9 mouse cellular contexts compared by ENCODE assay signal in the genomic region with DNA sequence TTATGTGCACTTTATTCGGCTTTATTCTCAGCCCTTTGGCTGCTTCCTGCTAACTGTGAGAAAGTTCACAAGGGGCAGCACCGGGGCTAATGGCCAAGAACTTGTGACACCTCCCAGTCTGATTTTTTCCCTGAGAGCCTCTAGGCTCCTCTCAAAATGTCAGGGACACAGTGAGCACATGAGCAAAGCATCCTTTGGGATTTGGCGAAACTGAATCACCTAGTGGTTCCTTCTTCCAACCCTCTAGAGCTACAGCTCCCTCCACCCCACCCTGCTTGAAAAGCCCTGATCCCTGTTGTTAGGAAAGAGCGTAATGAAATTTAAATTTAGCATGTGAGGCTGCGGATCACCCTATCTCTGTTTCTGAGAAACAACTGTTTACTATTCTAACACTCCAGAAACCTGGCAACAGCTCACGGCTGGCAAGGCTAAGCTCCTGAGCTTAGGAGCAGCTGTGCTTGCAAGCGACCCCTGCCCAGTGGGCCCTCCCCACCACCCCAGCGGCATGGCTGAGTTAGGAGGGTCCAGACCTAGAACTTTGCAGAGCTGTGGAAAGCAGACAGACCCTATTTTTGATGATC. TPM values are rescaled to one million over a fixed set of nuclear protein-coding genes. Genes with fewer than 3 reads are reported as not detected.
A peak's percentile ranks its signal among the peaks of the same experiment; 100 is the strongest.
DNase-seq lines count a peak whose midpoint lies in the region; ATAC-seq lines count a peak whose summit lies in the region.
"Had no signal": no experiment of that assay in that cellular context is flagged by ENCODE, and none has a peak within 500 bp of the region (broad histone marks: within the 10 kb centered on the region; RNA-seq: fewer than 3 reads in every experiment).

No protein-coding gene starts in this region.

- H3K4me3 ChIP-seq in forebrain, embryonic 16.5 days (replicated peaks; ENCODE audit: low read length) = no peak overlapping the region
- H3K4me3 ChIP-seq in forebrain, embryonic 14.5 days (ENCODE audit: low read depth, low read length) = no peak overlapping the region
- H3K4me3 ChIP-seq in kidney, embryonic 16.5 days (ENCODE audit: low read length) = no peak overlapping the region
- H3K4me3 ChIP-seq in midbrain, embryonic 13.5 days (replicated peaks) = no peak overlapping the region
- H3K4me3 ChIP-seq: liver, embryonic 15.5 days had no signal

- WGBS in forebrain, embryonic 16.5 days = 49% methylated on average over 8 of the region's 8 CpGs
- 59% methylated on average over 8 of the region's 8 CpGs for WGBS in forebrain, embryonic 14.5 days
- WGBS in kidney, embryonic 16.5 days = 44% methylated on average over 8 of the region's 8 CpGs
- 67% methylated on average over 8 of the region's 8 CpGs for WGBS in midbrain, embryonic 13.5 days

- H3K36me3 ChIP-seq in forebrain, embryonic 16.5 days (ENCODE audit: control insufficient read depth, insufficient read depth) = no peaks in the 10 kb centered on the region
- no peaks in the 10 kb centered on the region for H3K36me3 ChIP-seq in forebrain, embryonic 14.5 days (ENCODE audit: control insufficient read depth, insufficient read depth, low read length)
- no peaks in the 10 kb centered on the region for H3K36me3 ChIP-seq in kidney, embryonic 16.5 days (ENCODE audit: insufficient read depth, low read length)
- no peaks in the 10 kb centered on the region for H3K36me3 ChIP-seq in midbrain, embryonic 13.5 days
- H3K36me3 ChIP-seq: liver, embryonic 15.5 days had no signal

- peak; percentile 57; the same call in 1 of the 2 replicates for ATAC-seq in forebrain, embryonic 16.5 days
- ATAC-seq in forebrain, embryonic 14.5 days = no peak
- ATAC-seq in kidney, embryonic 16.5 days (ENCODE audit: low FRiP score, low TSS enrichment) = 0 out of 2 replicates have a peak, but pooled peaks have one; percentile 4
- no peak for ATAC-seq in frontal cortex, adult (ENCODE audit: low TSS enrichment)
- no peak for ATAC-seq in midbrain, embryonic 13.5 days

- DNase-seq in forebrain, embryonic 14.5 days (ENCODE audit: low spot score) = no peak
- peak; percentile 6 for DNase-seq in urinary bladder, postnatal 14 days (ENCODE audit: low spot score)
- no peak for DNase-seq in urinary bladder, postnatal 25 days (ENCODE audit: low spot score)
- no peak for DNase-seq in cerebellum, adult 11 months

- no peaks in the 10 kb centered on the region for H3K4me1 ChIP-seq in forebrain, embryonic 16.5 days (replicated peaks; ENCODE audit: control insufficient read depth, insufficient read depth, low read length)
- no peaks in the 10 kb centered on the region for H3K4me1 ChIP-seq in forebrain, embryonic 14.5 days (ENCODE audit: control insufficient read depth, insufficient read depth, low read length)
- no peaks in the 10 kb centered on the region for H3K4me1 ChIP-seq in kidney, embryonic 16.5 days (ENCODE audit: insufficient read depth, low read length)
- 0 out of 2 replicates have a peak, but pooled peaks cover 2% of the 10 kb centered on the region for H3K4me1 ChIP-seq in midbrain, embryonic 13.5 days (replicated peaks)
- H3K4me1 ChIP-seq: liver, embryonic 15.5 days had no signal

- no peak overlapping the region for H3K27ac ChIP-seq in forebrain, embryonic 16.5 days (ENCODE audit: low read length)
- no peak overlapping the region for H3K27ac ChIP-seq in forebrain, embryonic 14.5 days (ENCODE audit: low read depth, low read length)
- H3K27ac ChIP-seq in kidney, embryonic 16.5 days (ENCODE audit: low read length) = no peak overlapping the region
- H3K27ac ChIP-seq in midbrain, embryonic 13.5 days = no peak overlapping the region
- H3K27ac ChIP-seq: liver, embryonic 15.5 days had no signal

- no peaks in the 10 kb centered on the region for H3K27me3 ChIP-seq in forebrain, embryonic 16.5 days (replicated peaks; ENCODE audit: control insufficient read depth, insufficient read depth, low read length)
- H3K27me3 ChIP-seq in forebrain, embryonic 14.5 days (replicated peaks; ENCODE audit: control insufficient read depth, insufficient read depth, low read length) = no peaks in the 10 kb centered on the region
- H3K27me3 ChIP-seq in kidney, embryonic 16.5 days (ENCODE audit: insufficient read depth, low read length) = no peaks in the 10 kb centered on the region
- H3K27me3 ChIP-seq in midbrain, embryonic 13.5 days = no peaks in the 10 kb centered on the region
- H3K27me3 ChIP-seq: liver, embryonic 15.5 days had no signal

- no peak overlapping the region for H3K4me2 ChIP-seq in forebrain, embryonic 16.5 days (ENCODE audit: low read length)
- H3K4me2 ChIP-seq in forebrain, embryonic 14.5 days (ENCODE audit: low read length) = no peak overlapping the region
- no peak overlapping the region for H3K4me2 ChIP-seq in kidney, embryonic 16.5 days (replicated peaks; ENCODE audit: low read depth, low read length)
- no peak overlapping the region for H3K4me2 ChIP-seq in midbrain, embryonic 13.5 days (replicated peaks)
- H3K4me2 ChIP-seq: liver, embryonic 15.5 days had no signal

- no peak overlapping the region for H3K9ac ChIP-seq in forebrain, embryonic 16.5 days (replicated peaks; ENCODE audit: low read depth, low read length)
- H3K9ac ChIP-seq in forebrain, embryonic 14.5 days (ENCODE audit: low read length) = no peak overlapping the region
- H3K9ac ChIP-seq in kidney, embryonic 16.5 days (replicated peaks; ENCODE audit: low read length) = no peak overlapping the region
- no peak overlapping the region for H3K9ac ChIP-seq in midbrain, embryonic 13.5 days (replicated peaks)
- H3K9ac ChIP-seq: liver, embryonic 15.5 days had no signal

- H3K9me3 ChIP-seq in forebrain, embryonic 16.5 days (ENCODE audit: control insufficient read depth, low read length) = no peaks in the 10 kb centered on the region
- H3K9me3 ChIP-seq in forebrain, embryonic 14.5 days (replicated peaks; ENCODE audit: control insufficient read depth, low read length) = no peaks in the 10 kb centered on the region
- no peaks in the 10 kb centered on the region for H3K9me3 ChIP-seq in kidney, embryonic 16.5 days (ENCODE audit: low read length)
- H3K9me3 ChIP-seq in midbrain, embryonic 13.5 days = no peaks in the 10 kb centered on the region
- H3K9me3 ChIP-seq: liver, embryonic 15.5 days had no signal

RNA-seq across cellular contexts. Expression of a gene that starts 25.7 kb away (rescaled TPM):
- 17.8 and 18.9 TPM in 2 replicates for polyA plus RNA-seq in forebrain, embryonic 16.5 days (2015; fragmentation: Nextera tagmentation; extraction: Ambion mirVana)
- 18.2 and 20.8 TPM in 2 replicates for polyA plus RNA-seq in forebrain, embryonic 14.5 days (2014; fragmentation: Nextera tagmentation; extraction: Ambion mirVana)
- 19.3 and 21.0 TPM in 2 replicates for polyA plus RNA-seq in kidney, embryonic 16.5 days (2015; fragmentation: Nextera tagmentation; extraction: Ambion mirVana)
- polyA plus RNA-seq in midbrain, embryonic 13.5 days (2015; fragmentation: Nextera tagmentation; extraction: Ambion mirVana) = 15.7 and 18.6 TPM in 2 replicates

RNA-seq across cellular contexts. Expression of a gene that starts 28.6 kb away (rescaled TPM):
- 4.2 and 4.6 TPM in 2 replicates for polyA plus RNA-seq in forebrain, embryonic 16.5 days (2015; fragmentation: Nextera tagmentation; extraction: Ambion mirVana)
- polyA plus RNA-seq in forebrain, embryonic 14.5 days (2014; fragmentation: Nextera tagmentation; extraction: Ambion mirVana) = 1.7 and 2.2 TPM in 2 replicates
- 8.6 and 9.8 TPM in 2 replicates for polyA plus RNA-seq in kidney, embryonic 16.5 days (2015; fragmentation: Nextera tagmentation; extraction: Ambion mirVana)
- 1.1 and 1.7 TPM in 2 replicates for polyA plus RNA-seq in midbrain, embryonic 13.5 days (2015; fragmentation: Nextera tagmentation; extraction: Ambion mirVana)

Comparison
In these comparisons a context has a peak if more than half of its experiments do, and no peak if none do; other contexts are left out.
1. ATAC-seq: peak in forebrain, embryonic 16.5 days (single experiment) and kidney, embryonic 16.5 days (single experiment); none in forebrain, embryonic 14.5 days (single experiment), frontal cortex, adult (single experiment) and midbrain, embryonic 13.5 days (single experiment).